Mouse (Mus musculus) skeletal muscle tissue, adult 2 months (tissue): ENCODE measurements around the gene Tmem145.
A peak's percentile ranks its signal among the peaks of the same experiment; 100 is the strongest.
"Not testable (repeated sequence)": the region's sequence is repeated elsewhere in the genome, so short reads cannot be mapped to it uniquely, and the experiment has no call there.

Experiments
- DNase-seq: peaks from one replicate; pipeline ENCODE4 v3.0.0-alpha.2; 2012; ENCODE audit warnings: low read depth, low spot score

The Tmem145 gene

GRCm38 (mm10) chr7:25323219-25323618, 17.3 kb downstream of the Tmem145 start:
- no peak for DNase-seq

GRCm38 (mm10) chr7:25325431-25325830, 19.5 kb downstream of the Tmem145 start:
- not testable (repeated sequence) for DNase-seq

GRCm38 (mm10) chr7:25326233-25326632, 20.3 kb downstream of the Tmem145 start:
- DNase-seq: no peak

- peak; percentile 79 for DNase-seq
Observed at GRCm38 (mm10) chr7:25333596-25334307, 27.8 kb downstream of the Tmem145 start.

GRCm38 (mm10) chr7:25334472-25334871, 28.6 kb downstream of the Tmem145 start:
- DNase-seq: no peak

- no peak for DNase-seq
Observed at GRCm38 (mm10) chr7:25339329-25339728, 33.4 kb downstream of the Tmem145 start.

- no peak for DNase-seq
Observed at GRCm38 (mm10) chr7:25341000-25341784, 35.3 kb downstream of the Tmem145 start.

- no peak for DNase-seq
Observed at GRCm38 (mm10) chr7:25348861-25349260, 43.0 kb downstream of the Tmem145 start.

- DNase-seq: no peak
Observed at GRCm38 (mm10) chr7:25358721-25359206, 52.9 kb downstream of the Tmem145 start.

GRCm38 (mm10) chr7:25363151-25363550, 57.2 kb downstream of the Tmem145 start:
- DNase-seq: no peak

- DNase-seq: no peak
Observed at GRCm38 (mm10) chr7:25363632-25364031, 57.7 kb downstream of the Tmem145 start.
